Mouse (Mus musculus): ENCODE data around the gene Pax6. TPM values are rescaled to one million over a fixed set of nuclear protein-coding genes. Genes with fewer than 3 reads are reported as not detected.

The Pax6 gene
- polyA plus RNA-seq, 1 experiment: 41.3 TPM

DNA sequence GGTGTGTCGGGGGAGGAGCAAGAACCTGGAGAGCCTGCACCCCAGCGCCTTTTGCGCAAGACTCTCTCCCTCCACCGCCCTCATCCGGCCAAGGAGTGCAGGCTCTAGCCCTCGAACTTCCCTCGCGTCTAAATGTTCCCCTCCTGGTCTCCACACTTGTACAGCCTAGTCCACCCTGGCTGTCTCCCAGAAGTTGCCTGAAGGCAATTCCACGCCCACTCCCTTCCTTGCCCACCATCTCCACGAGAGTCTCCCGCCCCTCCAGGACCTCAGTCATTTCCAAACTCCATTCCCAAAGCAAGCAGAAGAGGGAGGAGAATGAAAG lies 1.1 kb upstream of the Pax6 start:
- no peak for TF ChIP-seq GATA1 (IDR thresholded peaks at IDR 0.05; ENCODE audit: low read length)

DNA sequence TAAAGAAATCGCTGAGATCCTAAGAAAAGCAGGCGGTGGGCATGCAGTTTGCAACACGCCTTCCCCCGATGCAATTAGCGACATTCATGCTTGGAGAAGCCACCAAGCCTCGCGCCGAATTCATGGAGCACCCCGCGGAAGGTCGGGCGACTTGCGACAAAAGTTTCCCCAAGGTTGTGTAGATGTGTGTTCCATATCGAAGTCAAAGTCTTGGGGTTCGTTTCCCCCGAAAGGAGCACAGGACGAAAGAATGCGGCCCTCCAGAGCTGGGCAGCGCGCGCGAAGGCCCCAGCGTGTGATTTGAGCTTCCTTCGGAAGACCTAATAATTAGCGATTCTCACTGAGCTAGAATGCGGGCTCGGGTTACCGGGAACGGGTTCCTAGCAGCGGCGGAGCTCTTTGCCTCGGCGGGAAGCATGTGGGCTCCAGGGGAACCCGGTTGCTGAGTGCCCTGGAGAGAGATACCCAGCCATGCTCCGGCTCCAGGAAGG lies 716 bp downstream of the Pax6 start:
- TF ChIP-seq GATA1 (IDR thresholded peaks at IDR 0.05; ENCODE audit: low read length): no peak

DNA sequence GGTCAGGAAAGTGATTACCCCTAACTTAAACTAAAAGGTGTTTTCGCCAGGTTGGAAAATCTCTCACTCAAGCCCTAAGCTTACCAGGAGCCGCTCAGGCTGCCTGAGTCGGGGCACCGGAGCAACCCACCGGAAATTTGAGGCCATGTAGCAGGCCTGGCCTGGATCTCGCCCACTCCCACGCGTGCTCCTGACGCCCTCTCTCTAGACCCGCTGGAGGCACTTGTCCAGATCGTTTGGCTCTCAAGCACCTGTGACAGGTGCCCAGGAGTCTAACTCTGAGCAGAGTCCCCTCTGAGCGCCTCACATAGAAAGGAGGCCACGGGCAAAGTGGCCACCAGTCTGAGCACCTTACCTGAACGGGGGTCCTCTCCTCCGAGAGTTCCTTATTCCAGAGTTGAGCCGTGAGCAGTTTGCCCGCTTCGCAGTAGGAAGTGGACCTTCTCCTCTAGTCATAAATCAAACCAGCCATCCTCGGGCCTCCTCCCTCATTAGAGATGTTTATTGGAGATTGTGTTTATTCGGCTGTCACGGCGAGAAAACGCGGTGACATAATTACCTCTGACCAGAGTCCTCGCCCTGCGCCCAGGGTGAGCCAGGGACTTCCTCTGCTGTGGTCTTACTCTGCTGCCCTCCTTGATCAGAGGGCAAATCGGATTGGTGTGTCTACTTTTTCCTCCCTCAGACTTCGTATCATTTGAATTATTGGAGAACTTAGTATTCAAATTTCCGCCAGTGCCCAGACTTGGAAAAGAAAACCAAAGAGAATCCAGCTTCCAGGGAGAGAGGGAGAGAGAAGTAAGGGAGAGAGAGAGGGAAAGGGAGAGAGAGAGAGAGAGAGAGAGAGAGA lies 1.4 kb downstream of the Pax6 start:
- no peak for TF ChIP-seq GATA1 (IDR thresholded peaks at IDR 0.05; ENCODE audit: low read length)

DNA sequence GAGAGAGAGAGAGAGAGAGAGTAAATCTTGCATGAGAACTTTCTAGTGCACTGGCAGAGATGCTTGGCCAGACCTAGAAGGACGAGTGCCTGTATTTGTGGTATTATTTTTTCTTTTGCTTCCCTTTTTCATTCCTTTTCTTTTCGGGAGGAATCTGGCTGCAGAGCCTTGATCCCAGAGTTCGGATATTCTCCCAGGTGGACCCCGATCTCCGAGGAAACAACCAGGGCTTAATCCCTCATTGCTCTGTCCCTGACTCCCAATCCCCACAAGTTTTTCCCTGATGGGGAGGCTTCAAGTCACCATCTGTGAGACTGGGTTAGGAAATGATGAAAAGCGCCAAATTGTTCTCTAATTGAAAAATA lies 2.0 kb downstream of the Pax6 start:
- no peak for TF ChIP-seq GATA1 (IDR thresholded peaks at IDR 0.05; ENCODE audit: low read length)

DNA sequence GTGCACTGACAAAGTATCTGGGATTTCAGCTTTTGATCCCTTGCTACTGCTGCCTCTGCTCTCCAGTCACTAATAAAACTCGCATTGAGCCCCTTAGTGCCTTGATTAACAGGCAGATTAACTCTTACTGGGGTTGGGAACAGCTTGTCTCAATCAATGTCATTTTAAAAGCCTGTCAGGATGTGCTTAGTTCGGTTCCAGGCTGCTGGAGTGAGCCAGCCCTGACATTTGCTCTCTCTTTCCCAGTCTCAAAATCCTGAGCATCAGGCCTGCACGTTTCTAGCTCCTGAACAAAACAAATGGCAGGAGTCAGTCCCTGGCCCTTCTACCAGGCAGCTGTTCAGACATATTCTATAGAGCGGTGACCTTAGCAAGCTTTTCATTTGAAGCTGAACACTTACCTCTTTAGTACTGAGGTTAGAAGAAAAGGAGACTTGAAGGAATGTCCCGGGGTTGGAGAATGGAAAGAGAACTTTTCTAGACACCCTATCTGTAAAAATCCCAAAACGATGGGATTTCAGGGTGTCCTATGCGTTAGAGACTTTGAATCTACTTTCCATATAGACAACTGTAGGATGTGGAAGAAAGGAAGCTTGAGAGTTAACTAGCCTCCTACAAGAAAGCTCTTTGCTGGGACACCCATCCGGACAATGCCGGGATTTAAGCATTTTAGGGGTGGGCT lies 2.6 kb downstream of the Pax6 start:
- no peak for TF ChIP-seq GATA1 (IDR thresholded peaks at IDR 0.05; ENCODE audit: low read length)

DNA sequence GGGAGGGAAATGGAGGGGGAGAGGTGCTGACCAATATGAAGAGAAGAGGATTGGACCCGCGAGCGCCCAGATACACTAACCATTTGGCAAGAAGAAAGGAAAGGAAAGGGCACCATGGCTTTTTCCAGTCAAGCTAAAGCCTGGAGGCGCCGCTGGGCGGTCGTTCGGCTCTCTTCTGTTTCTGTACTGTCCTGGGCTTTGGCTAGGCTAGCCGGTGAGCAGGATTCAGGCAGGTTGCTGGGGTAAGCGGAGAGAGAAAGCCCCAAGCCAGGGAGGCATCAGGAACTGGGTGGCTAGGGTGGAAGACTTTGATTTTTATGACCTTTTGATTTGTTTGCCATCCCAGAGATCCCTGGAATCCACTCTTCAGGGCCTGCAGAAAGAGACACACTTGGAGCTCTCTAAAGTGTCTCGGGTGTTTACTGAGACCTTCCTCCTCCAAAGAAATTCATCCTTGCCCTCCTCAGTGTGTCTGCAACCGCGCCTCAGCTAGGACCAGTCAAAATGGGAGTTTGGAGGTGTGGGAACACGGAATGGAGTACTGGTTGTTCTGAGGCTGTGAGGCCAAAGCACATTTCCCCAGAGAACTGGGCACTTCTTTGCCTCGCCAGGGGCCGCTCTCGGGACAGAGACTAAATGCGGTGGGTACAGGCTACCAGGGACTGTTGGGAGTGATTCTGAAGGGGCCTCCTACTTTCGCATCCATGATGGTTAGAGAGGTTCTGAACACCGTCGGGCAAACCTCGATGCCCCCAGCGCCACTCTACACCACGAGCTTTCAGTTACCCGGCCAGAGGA lies 3.3 kb downstream of the Pax6 start:
- TF ChIP-seq GATA1 (IDR thresholded peaks at IDR 0.05; ENCODE audit: low read length): no peak

DNA sequence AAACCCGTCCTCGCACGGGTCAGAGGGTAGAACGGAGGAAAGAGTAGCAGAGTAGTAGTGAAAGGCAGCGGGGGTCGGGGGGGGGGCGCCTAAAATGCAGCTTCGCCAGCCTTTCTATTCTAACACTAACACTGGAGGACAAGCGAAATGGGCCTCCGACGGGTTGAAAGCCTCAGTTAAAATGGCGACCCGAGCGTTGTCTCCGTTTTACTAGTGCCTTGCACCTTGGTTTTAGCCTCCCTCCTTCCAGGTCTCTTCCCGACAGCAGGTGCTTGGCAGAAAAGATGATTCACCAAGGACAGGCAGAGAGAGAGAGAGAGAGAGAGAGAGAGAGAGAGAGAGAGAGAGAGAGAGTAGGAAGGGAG lies 3.9 kb downstream of the Pax6 start:
- TF ChIP-seq GATA1 (IDR thresholded peaks at IDR 0.05; ENCODE audit: low read length): no peak

DNA sequence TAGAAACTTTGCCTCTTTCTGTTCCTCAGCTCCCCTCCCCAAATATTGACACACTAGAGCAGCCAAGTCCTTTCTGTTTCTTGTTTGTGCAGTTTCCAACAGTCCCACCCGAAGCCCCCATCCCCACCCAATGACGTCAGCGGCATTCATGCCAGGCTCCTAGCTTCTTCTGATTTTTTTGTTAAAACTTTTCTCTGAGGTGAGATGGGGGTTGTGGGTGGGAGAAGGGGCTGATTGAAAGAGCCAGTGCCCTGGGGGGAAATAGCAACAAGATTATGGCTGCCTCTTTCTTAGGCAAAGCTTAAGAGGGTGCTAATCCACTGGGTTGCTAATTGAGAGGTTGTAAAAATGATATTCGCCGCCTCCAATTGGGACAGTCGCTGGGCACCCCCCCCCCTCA lies 4.4 kb downstream of the Pax6 start:
- TF ChIP-seq GATA1 (IDR thresholded peaks at IDR 0.05; ENCODE audit: low read length): no peak

DNA sequence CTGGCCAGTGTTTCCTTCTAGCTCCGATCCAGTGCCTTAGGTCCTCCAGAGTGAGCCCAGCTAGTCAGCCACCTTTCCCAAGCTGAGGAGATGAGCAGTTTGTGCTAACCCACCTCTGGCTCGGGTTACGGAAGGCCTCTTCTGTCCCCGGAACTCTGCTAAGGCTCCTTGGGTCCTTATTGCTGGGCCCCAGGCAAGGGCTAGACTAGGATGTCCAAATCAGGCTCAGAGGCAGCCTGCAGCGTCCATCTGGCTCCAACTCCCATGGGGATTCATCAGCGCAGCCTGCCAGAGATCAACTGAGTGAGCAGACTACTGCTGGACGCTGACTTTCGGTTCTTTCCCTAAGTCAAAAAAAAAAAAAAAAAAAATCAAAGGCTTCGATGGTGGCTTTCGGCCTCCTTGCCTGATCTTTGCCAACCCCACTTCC lies 4.9 kb downstream of the Pax6 start:
- no peak for TF ChIP-seq GATA1 (IDR thresholded peaks at IDR 0.05; ENCODE audit: low read length)

DNA sequence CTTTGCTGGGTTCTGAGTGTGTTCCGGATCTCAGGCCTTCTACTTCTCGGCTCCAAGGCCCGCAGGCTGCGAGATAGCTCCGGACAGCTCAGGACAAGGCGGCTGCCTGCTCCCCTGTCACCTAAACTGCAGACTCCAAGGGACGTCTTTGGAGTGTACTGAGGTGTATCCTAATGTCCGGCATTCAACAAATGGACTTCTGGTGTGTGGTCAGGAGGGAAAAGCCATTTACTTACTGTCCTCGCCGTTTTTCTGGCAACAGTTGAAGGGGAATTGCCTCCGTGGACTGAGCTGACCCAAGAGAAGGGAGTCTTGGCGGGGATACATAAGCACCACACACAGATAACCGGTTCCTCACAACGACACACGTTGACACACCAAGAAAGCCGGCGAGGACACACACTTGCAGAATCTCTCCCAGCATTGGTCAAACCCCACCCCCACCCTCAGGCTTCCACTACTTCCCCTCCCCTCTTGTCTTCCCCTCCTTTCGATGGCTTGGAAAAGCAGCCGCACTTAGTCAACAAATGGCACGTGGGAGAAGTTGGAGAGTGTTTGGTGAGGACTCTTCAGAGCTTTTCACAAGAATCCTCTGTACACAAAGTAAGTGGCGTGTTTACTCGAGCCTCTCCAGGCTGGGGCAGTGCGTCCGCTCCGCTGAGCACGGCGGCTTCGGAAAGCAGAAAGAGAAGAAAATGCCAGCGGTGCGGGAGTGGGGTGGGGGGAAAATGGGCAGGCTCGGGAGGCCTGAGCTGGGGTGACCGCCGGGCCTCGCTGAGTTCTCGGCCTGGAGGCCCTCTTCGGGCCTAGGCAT lies 5.6 kb downstream of the Pax6 start:
- no peak for TF ChIP-seq GATA1 (IDR thresholded peaks at IDR 0.05; ENCODE audit: low read length)

DNA sequence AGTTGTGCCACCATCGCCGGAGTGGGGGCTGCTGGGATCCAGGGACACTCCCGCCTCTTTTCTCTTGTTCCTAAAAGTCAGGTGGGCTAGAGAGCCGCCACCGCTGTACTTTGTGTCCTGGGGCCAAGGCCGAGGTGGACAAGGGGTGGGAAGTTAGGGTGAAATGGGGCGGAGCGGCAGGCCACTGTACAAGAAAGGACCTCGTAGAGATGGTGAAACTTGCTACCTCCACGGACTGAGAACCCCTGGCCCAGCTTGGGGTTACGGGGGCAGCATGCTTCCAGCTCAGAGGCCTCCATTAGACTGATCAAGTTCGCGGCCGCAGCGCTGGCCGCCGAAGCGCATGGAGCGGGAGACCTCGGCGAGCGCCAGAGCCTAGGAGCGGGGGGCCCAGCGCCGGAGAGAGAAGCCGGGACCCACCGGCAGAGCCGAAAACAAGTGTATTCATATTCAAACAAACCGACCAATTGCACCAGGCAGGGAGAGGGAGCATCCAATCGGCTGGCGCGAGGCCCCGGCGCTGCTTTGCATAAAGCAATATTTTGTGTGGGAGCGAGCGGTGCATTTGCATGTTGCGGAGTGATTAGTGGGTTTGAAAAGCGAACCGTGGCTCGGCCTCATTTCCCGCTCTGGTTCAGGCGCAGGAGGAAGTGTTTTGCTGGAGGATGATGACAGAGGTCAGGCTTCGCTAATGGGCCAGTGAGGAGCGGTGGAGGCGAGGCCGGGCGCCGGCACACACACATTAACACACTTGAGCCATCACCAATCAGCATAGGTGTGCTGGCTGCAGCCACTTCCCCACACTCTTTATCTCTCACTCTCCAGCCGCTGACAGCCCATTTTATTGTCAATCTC lies 6.4 kb downstream of the Pax6 start:
- TF ChIP-seq GATA1 (IDR thresholded peaks at IDR 0.05; ENCODE audit: low read length): peak; percentile 19

DNA sequence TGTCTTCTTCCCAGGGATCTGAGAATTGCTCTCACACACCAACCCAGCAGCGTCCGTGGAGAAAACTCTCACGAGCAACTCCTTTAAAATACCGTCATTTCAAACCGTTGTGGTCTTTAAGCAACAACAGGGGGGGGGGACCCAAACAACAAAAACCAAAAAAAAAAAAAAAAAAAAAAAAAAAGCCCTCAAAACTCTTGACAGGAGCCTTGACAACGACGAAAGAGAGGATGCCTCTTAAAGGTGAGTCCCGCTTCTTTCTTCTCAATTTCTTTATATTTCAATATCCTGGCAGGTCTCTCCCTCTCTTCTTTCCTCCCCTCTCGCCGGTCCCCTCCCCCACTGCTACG lies 7.0 kb downstream of the Pax6 start:
- no peak for TF ChIP-seq GATA1 (IDR thresholded peaks at IDR 0.05; ENCODE audit: low read length)

DNA sequence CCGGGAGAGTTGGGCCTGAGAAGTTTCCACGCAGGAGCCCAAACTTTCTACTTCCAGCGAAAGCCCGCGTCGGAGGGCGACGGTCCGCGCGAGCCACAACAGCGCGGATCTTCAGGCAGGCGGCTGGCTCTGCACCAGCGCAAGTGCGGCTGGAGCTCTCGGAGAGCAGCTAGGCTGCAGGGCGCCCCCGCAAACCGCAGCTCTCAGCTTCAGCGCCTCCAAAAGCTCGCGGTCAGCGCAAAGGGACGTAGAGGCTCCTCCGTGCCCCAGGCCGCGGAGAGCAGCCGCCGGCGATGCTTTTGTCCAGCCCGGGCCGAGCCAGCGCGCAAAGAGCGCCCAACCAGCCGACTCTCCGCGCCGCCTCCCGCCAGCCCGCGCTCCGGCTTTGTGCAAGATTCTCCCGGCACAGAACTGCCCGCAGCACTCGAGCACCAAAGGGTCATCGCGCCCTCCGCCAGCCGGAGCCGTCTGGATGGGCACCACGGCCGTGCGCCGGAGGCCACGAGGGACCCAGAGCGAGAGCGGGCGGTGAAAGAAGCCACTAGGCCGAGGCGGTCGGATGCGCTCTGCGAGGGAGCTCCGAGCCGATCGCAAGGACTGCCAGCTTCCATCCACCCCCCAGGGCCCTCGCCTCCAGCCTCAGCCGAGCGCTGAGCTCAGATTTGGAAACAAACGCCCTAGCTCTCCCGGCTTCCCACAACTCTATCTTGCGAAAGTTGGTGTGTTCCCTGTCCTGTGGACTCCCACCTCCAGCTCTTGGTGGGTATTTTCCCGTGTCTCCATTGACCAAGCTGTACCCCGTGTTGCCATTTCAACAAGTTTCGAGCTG lies 7.6 kb downstream of the Pax6 start:
- no peak for TF ChIP-seq GATA1 (IDR thresholded peaks at IDR 0.05; ENCODE audit: low read length)
